Mouse (Mus musculus): ENCODE measurements around the gene Rptor. TPM values are rescaled to one million over a fixed set of nuclear protein-coding genes. Genes with fewer than 3 reads are reported as not detected.

The Rptor gene
- total and polyA plus RNA-seq, 2 experiments from 2014 or later, result 8.5 to 64.8 TPM

GRCm38 (mm10) chr11:119902891-119903290 is 300.2 kb downstream of the Rptor start:
- ATAC-seq (ENCODE audit: low FRiP score) (no peak), DNase-seq (ENCODE audit: low spot score) (no peak)
- Histone ChIP-seq H3K27me3 (ENCODE audit: insufficient read depth, low read length) (no peaks in the 10 kb centered on the region), H3K4me1 (ENCODE audit: insufficient read depth, low read length) (no peaks in the 10 kb centered on the region), H3K9me3 (ENCODE audit: low read length) (no peaks in the 10 kb centered on the region), H3K4me3 (ENCODE audit: low read depth, low read length) (no peak overlapping the region), H3K36me3 (ENCODE audit: insufficient read depth, low read length) (peaks cover 8% of the 10 kb centered on the region), H3K9ac (replicated peaks; ENCODE audit: low read length, poor library complexity, severe bottlenecking) (no peak overlapping the region), H3K27ac (ENCODE audit: low read depth, low read length) (no peak overlapping the region), H3K4me2 (ENCODE audit: low read depth, low read length, poor library complexity, severe bottlenecking) (no peak overlapping the region)
- 0 out of 2 replicates have a peak, but pooled peaks have one; percentile 18 for TF ChIP-seq CTCF (IDR thresholded peaks at IDR 0.05)
- WGBS, result 63% methylated on average over 4 of the region's 4 CpGs

DNA sequence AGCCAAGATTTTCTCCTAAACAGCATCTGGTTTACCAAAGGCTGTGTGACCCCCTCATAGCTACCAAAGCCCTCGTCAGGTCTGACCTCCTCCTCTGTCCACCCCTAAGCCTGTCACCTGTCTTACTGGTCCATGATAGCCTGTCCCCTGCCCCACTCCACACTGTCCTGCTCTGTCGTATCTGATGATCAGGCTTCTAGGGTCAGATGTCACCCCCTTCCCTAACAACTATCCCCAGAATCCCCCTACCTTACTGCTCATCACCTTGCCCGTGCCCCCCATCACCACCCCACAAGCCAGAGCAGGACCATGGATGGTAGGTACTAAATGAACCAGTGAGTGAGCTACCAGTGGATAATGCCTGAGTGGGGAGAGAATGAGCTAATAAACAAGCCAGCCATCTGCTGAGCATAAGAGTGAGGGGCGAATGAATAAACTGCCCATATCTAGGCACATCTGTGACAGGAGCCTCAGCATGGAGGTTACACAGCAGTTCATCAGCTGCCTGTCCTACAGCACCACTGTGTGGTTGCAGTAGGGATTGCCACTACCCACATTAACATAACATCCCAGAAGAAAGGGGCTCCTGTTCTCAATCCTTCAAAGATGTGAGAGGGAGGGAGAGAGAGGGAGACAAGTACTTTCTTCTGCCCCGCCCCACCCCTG is 302.0 kb downstream of the Rptor start:
- no peaks in the 10 kb centered on the region for H3K9me3 ChIP-seq (ENCODE audit: low read length)
- DNase-seq (ENCODE audit: low spot score) (peak; percentile 83), ATAC-seq (ENCODE audit: low FRiP score) (peak; percentile 44; the same call in 1 of the 2 replicates)
- no peaks in the 10 kb centered on the region for H3K4me1 ChIP-seq (ENCODE audit: insufficient read depth, low read length)
- no peaks in the 10 kb centered on the region for H3K27me3 ChIP-seq (ENCODE audit: insufficient read depth, low read length)
- WGBS, result 41% methylated on average over 5 of the region's 5 CpGs
- H3K36me3 ChIP-seq (ENCODE audit: insufficient read depth, low read length), result no peaks in the 10 kb centered on the region
- H3K4me3 ChIP-seq (ENCODE audit: low read depth, low read length), result no peak overlapping the region
- no peak overlapping the region for H3K27ac ChIP-seq (ENCODE audit: low read depth, low read length)
- TF ChIP-seq CTCF (IDR thresholded peaks at IDR 0.05), result peak; percentile 99
- no peak overlapping the region for H3K4me2 ChIP-seq (ENCODE audit: low read depth, low read length, poor library complexity, severe bottlenecking)
- 0 out of 2 replicates have a peak overlapping the region, but pooled peaks have one; percentile 9 for H3K9ac ChIP-seq (replicated peaks; ENCODE audit: low read length, poor library complexity, severe bottlenecking)

- no peak for DNase-seq (ENCODE audit: low spot score)
- WGBS, result 85% methylated on average over 5 of the region's 5 CpGs
- no peak for TF ChIP-seq CTCF (IDR thresholded peaks at IDR 0.05)
- no peak overlapping the region for H3K4me2 ChIP-seq (ENCODE audit: low read depth, low read length, poor library complexity, severe bottlenecking)
- no peak overlapping the region for H3K27ac ChIP-seq (ENCODE audit: low read depth, low read length)
- no peaks in the 10 kb centered on the region for H3K4me1 ChIP-seq (ENCODE audit: insufficient read depth, low read length)
- no peak for ATAC-seq (ENCODE audit: low FRiP score)
- no peaks in the 10 kb centered on the region for H3K9me3 ChIP-seq (ENCODE audit: low read length)
- no peaks in the 10 kb centered on the region for H3K27me3 ChIP-seq (ENCODE audit: insufficient read depth, low read length)
- H3K4me3 ChIP-seq (ENCODE audit: low read depth, low read length), result no peak overlapping the region
- no peak overlapping the region for H3K9ac ChIP-seq (replicated peaks; ENCODE audit: low read length, poor library complexity, severe bottlenecking)
- no peaks in the 10 kb centered on the region for H3K36me3 ChIP-seq (ENCODE audit: insufficient read depth, low read length)
Observed at GRCm38 (mm10) chr11:119905794-119906193, 303.1 kb downstream of the Rptor start.

- Histone ChIP-seq H3K4me1 (ENCODE audit: insufficient read depth, low read length) (no peaks in the 10 kb centered on the region), H3K9ac (replicated peaks; ENCODE audit: low read length, poor library complexity, severe bottlenecking) (no peak overlapping the region), H3K27ac (ENCODE audit: low read depth, low read length) (no peak overlapping the region), H3K9me3 (ENCODE audit: low read length) (no peaks in the 10 kb centered on the region), H3K36me3 (ENCODE audit: insufficient read depth, low read length) (no peaks in the 10 kb centered on the region), H3K4me3 (ENCODE audit: low read depth, low read length) (no peak overlapping the region), H3K27me3 (ENCODE audit: insufficient read depth, low read length) (no peaks in the 10 kb centered on the region), H3K4me2 (ENCODE audit: low read depth, low read length, poor library complexity, severe bottlenecking) (no peak overlapping the region)
- ATAC-seq (ENCODE audit: low FRiP score) (no peak), DNase-seq (ENCODE audit: low spot score) (no peak)
- no peak for TF ChIP-seq CTCF (IDR thresholded peaks at IDR 0.05)
- 17% methylated on average over 7 of the region's 7 CpGs for WGBS
Observed at GRCm38 (mm10) chr11:119907006-119907650, 304.4 kb downstream of the Rptor start.

DNA sequence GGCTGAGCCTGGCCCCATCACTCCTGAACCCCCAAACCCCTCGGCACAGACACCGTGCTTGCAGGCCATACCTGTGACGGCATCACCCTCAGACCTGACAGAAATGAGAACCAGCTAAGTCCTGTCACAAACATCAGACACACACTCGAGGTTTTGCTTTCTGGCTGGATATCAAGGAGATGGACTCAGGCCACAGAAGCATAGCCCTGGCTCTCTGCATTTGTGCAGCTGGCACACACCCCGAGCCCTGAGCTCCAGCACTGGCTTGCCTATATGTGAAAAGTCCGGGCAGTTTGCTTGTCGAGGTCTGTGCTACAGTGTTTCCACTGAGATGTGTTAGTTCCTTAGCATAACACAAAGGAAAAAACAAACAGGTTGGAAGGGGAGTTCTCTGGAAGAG is 305.0 kb downstream of the Rptor start:
- Histone ChIP-seq H3K9me3 (ENCODE audit: low read length) (no peaks in the 10 kb centered on the region), H3K9ac (replicated peaks; ENCODE audit: low read length, poor library complexity, severe bottlenecking) (no peak overlapping the region), H3K4me1 (ENCODE audit: insufficient read depth, low read length) (no peaks in the 10 kb centered on the region), H3K4me2 (ENCODE audit: low read depth, low read length, poor library complexity, severe bottlenecking) (no peak overlapping the region), H3K27ac (ENCODE audit: low read depth, low read length) (no peak overlapping the region), H3K4me3 (ENCODE audit: low read depth, low read length) (no peak overlapping the region), H3K27me3 (ENCODE audit: insufficient read depth, low read length) (no peaks in the 10 kb centered on the region), H3K36me3 (ENCODE audit: insufficient read depth, low read length) (no peaks in the 10 kb centered on the region)
- DNase-seq (ENCODE audit: low spot score), result no peak
- no peak for TF ChIP-seq CTCF (IDR thresholded peaks at IDR 0.05)
- 36% methylated on average over 7 of the region's 7 CpGs for WGBS
- no peak for ATAC-seq (ENCODE audit: low FRiP score)

- 0% methylated on average over 5 of the region's 5 CpGs for WGBS
- no peak overlapping the region for H3K27ac ChIP-seq (ENCODE audit: low read depth, low read length)
- no peaks in the 10 kb centered on the region for H3K36me3 ChIP-seq (ENCODE audit: insufficient read depth, low read length)
- peak; percentile 87 for TF ChIP-seq CTCF (IDR thresholded peaks at IDR 0.05)
- peaks cover 2% of the 10 kb centered on the region for H3K4me1 ChIP-seq (ENCODE audit: insufficient read depth, low read length)
- H3K4me2 ChIP-seq (ENCODE audit: low read depth, low read length, poor library complexity, severe bottlenecking), result no peak overlapping the region
- peak; percentile 57 for DNase-seq (ENCODE audit: low spot score)
- no peaks in the 10 kb centered on the region for H3K9me3 ChIP-seq (ENCODE audit: low read length)
- no peak for ATAC-seq (ENCODE audit: low FRiP score)
- H3K9ac ChIP-seq (replicated peaks; ENCODE audit: low read length, poor library complexity, severe bottlenecking), result 0 out of 2 replicates have a peak overlapping the region, but pooled peaks have one; percentile 19
- H3K27me3 ChIP-seq (ENCODE audit: insufficient read depth, low read length), result no peaks in the 10 kb centered on the region
- no peak overlapping the region for H3K4me3 ChIP-seq (ENCODE audit: low read depth, low read length)
Observed at GRCm38 (mm10) chr11:119909436-119909835, 306.7 kb downstream of the Rptor start.

All from midbrain, postnatal 0 days (tissue).